Mouse (Mus musculus) large intestine, adult 2 months (tissue): ENCODE measurements around the gene Gm3055. TPM values are rescaled to one million over a fixed set of nuclear protein-coding genes. Genes with fewer than 3 reads are reported as not detected.
"Not testable (repeated sequence)": the region's sequence is repeated elsewhere in the genome, so short reads cannot be mapped to it uniquely, and the experiment has no call there.

Experiments used
- DNase-seq: peaks from one replicate; pipeline ENCODE4 v3.0.0-alpha.2; 2012; ENCODE audit warnings: low read depth, low spot score
- WGBS: fragments of 180-500 bp; shearing (Covaris S2); methylation state at CpG from one replicate; pipeline ENCODE4 v1.1.7; 2018; 5-methylcytosine and 5-hydroxymethylcytosine counted together
- polyA plus RNA-seq: library from polyadenylated mRNA; depleted of rRNA; stranded (reverse); fragments of >200 nt; gene quantifications from 2 replicates; pipeline ENCODE4 v1.2.3, GENCODE M21; 2012; rRNA removed

Gm3055 gene
- polyA plus RNA-seq, result 0.37 and 0.57 TPM in 2 replicates

- no CpG with 5 or more reads among the region's 43 CpGs for WGBS
- DNase-seq, result not testable (repeated sequence)
These were observed at the start of gene Gm3055 for GRCm38 (mm10) chr10:81770506-81771403. Gm3055 (minus strand) TSS chr10:81771161.

DNA sequence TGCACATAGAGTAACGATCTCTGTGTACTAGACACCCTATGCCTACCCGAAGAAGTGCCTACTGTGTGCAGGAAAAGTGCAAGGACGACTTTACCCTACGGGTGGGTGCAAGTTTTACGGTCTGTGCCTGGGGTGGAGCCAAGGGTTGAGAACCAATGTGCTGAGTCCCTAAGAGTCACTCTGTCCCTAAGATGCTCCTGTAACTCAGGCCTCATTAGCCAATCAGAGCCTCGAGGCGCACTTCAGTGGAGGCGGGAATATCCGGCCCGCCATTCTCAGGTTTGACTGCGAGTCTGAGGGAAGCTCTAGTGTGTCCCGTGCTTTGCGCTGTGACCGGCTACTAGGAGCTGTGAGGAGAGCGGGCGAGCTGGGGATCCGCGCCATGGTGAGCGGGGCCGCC lies 40.9 kb upstream of the Gm3055 start, which contains the start of gene Gm4767:
Gm4767 (plus strand) TSS at position 288 of the 400 bp plus-strand sequence.
- DNase-seq, result not testable (repeated sequence)
- 22% methylated on average over 18 of the region's 20 CpGs for WGBS

DNA sequence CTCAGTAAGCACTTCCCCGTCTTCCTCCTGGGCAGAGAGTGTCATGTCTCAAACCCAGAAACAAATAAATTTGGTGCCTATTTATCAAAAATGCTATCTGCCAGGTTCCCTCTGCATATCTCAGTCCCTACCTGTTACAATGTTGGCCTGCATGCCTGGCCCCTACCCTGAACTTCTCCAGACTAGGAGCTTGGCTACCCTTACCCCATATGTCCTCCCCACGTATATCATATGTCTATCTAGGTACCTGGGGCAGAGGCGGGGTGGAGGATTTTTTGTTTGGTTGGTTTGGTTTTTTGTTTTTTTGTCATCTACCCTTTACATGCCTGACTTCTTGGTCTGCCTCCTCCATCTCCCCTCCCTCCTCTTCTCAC lies 430 bp upstream of the Gm3055 start:
- not testable (repeated sequence) for DNase-seq
- WGBS, result no CpG with 5 or more reads among the region's 3 CpGs

DNA sequence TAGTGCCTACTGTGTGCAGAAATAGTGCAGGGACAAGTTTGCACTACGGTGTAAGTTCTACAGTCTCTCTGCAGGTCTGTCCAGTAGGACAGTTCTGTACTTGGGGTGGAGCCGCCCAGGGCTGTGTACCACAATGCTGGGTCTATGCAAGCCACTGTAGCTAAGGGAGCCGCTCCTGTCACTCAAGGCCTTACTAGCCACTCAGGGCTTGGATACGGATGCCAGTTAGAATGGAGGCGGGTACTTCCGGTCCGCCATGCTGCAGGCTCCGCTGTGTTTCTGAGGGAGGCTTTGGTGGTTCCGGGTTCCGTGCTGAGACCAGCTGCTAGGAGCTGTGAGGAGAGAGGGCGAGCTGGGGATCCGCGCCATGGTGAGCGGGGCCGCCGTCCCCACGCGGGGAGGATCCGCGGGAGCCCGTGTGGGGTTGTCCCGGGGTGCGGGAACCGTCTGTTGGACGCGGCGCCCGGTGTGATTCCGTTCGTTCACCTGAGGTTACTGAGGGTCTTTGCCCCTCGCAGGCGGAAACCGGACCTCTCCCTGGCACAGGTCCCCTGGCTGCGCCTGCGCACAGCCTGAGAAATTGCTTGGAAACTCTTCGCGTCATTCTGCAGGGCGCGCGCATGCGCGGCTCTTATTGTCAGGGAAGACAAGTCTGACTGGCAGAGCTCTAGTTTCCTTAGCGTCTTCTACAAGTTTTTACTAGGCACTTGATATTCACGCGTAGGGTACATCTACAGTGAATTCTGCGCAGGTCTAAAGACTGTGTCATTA lies 66.2 kb downstream of the Gm3055 start, which contains the start of gene Zfp433:
Zfp433 (plus strand) TSS at position 295 of the 771 bp plus-strand sequence.
- WGBS, result no CpG with 5 or more reads among the region's 46 CpGs
- not testable (repeated sequence) for DNase-seq

Other genes starting within 250 kb of the Gm3055 start
- 1.6 and 2.3 TPM in 2 replicates for gene Gna15, start 246.9 kb downstream of the Gm3055 start, polyA plus RNA-seq
- gene Gna11, start 226.0 kb downstream of the Gm3055 start, polyA plus RNA-seq, result 402 and 684 TPM in 2 replicates
- gene Aes, start 211.7 kb downstream of the Gm3055 start, polyA plus RNA-seq, result 1,252 and 1,560 TPM in 2 replicates
- gene Tle2, start 196.6 kb downstream of the Gm3055 start, polyA plus RNA-seq, result 11.3 and 13.5 TPM in 2 replicates
- gene Tle6, start 170.1 kb downstream of the Gm3055 start, polyA plus RNA-seq, result 7.3 and 8.8 TPM in 2 replicates
- 1.1 and 1.4 TPM in 2 replicates for gene BC025920, start 164.9 kb downstream of the Gm3055 start, polyA plus RNA-seq
- gene Sirt6, start 143.4 kb downstream of the Gm3055 start, polyA plus RNA-seq, result 19.7 and 30.0 TPM in 2 replicates
- 9.6 and 11.8 TPM in 2 replicates for gene Ankrd24, start 142.6 kb downstream of the Gm3055 start, polyA plus RNA-seq
- gene Gm10778, start 122.1 kb downstream of the Gm3055 start, polyA plus RNA-seq, result 0.37 and 0.40 TPM in 2 replicates
- 0.48 and 0.77 TPM in 2 replicates for gene Zfp433, start 66.3 kb downstream of the Gm3055 start, polyA plus RNA-seq
- gene Gm4767, start 41.0 kb upstream of the Gm3055 start, polyA plus RNA-seq, result not detected in 2 replicates
- gene Gm32687, start 92.8 kb upstream of the Gm3055 start, polyA plus RNA-seq, result 0.35 and 0.53 TPM in 2 replicates
- 0.07 and 0.19 TPM in 2 replicates for gene Zfp781, start 159.3 kb upstream of the Gm3055 start, polyA plus RNA-seq